Mouse (Mus musculus) frontal cortex, adult 2 months (tissue): ENCODE measurements at regions not wholly inside any gene's neighbourhood (a gene's known extent, or its start where the extent isn't known, plus 50 kb on each side); places are given as distances from the start of the nearest gene placed in this dataset.
"Not testable (repeated sequence)": the region's sequence is repeated elsewhere in the genome, so short reads cannot be mapped to it uniquely, and the experiment has no call there.

Source experiments
- DNase-seq, 2 experiments: peaks; one replicate each; pipeline ENCODE4 v3.0.0; 2022; ENCODE audit warnings: low spot score in 1 of 2; ENCODE audit errors: extremely low spot score in 1 of 2

DNA sequence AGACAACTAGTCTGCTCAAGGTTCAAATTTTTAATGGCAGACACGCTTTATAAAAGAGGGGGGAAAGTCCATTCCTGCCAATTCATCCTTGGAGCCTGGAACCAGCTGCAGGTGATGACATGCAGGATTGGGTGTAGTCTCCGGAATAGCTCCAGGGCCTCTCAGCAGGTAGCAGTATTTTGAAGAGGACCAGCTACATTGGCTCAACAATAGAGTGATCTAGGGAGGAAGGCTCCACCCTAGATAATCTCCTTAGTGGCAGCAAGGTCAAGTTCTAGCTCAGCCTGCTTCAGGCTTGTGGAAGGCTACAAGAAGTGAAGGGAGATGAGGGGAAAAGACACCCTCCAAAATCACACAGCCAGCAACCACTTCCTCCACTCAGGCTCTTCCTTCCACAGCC, 1405.1 kb downstream of the 4930444P10Rik start:
- not testable (repeated sequence) for DNase-seq

- DNase-seq = no peak
Observed at GRCm38 (mm10) chr1:14686172-14686571, 1407.0 kb downstream of the 4930444P10Rik start.

GRCm38 (mm10) chr1:14680443-14680842, 1412.7 kb downstream of the 4930444P10Rik start:
- DNase-seq = no peak

DNA sequence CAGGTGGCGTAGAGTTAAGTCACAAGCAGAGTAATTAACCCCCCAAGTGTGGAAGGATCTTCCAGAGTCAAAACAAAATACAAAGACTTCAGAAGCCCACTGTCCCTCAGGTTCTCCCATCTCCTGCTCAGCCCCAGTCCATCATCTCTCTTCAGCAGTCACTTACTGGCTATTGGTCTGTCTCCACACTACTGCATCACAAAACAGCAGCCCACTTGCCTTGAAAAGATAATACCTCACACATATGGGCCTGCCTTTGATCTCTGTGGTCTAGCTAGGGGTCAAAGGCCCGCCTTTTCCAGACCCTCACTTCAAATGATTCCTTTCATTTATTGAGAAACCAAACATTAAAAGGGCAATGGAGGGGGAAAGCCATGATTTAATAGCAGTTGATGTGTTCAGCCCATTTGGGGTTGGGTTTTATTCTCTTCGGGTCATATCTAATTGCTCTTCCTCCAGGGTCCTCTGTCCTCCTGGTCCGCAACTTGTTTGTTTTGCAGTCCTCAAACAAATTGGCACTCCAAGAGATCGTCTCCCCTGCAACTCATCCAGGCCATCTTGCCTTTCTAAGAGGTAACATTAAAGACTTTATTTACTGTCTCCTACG, 1420.6 kb downstream of the 4930444P10Rik start:
- no peak for DNase-seq

GRCm38 (mm10) chr1:14662706-14663312, 1430.3 kb downstream of the 4930444P10Rik start:
- DNase-seq = no peak

GRCm38 (mm10) chr1:14661854-14662253, 1431.3 kb downstream of the 4930444P10Rik start:
- DNase-seq = no peak

DNA sequence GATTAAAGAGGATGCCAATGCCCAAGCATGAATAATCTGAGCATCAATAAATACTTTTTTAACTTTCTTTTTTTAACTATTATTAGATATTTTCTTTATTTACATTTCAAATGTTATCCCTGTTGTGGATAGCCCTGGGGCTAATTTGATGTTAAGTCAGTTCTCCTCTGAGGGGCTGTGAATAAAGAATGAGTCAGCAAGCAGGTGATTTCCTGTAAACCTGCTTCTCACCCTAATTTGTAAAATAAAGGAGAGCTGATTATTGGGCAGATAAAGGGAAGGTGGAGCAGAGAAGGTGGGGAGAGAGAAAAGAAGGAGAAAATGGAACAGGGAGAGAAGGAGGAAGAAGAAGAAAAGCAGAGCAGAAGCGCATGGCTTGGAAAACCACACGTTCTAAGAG, 1442.8 kb downstream of the 4930444P10Rik start:
- DNase-seq = no peak

DNA sequence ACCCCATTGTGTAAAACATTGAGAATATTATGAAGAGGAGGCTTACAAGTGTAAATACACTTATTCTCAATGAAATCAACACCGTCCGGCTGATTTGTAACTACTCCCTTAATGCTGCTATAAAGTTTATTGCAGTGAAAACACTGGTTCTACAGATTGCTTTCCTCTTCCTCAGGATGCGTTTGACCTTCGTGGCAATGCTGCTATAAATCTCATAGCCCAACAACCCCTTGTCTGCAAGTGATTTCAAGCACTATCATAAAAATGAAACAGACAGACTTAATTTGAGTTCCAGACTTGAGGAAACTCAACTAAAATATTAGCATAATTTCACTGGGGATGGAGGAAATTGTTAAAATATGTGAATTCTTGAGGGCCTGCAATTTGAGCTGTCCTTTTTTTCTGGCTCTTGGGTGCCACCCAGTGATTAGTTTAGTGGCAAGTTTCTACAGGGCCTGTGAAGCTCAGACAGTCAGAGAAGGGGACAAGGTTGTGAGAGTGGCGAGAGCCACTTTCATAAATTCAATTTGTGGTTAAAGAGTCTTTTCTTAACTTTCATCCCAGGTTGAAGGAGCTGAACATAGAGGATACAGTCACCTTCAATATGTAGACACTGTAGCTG, 1457.4 kb downstream of the 4930444P10Rik start:
- DNase-seq = peak; percentile 11 to 68

DNA sequence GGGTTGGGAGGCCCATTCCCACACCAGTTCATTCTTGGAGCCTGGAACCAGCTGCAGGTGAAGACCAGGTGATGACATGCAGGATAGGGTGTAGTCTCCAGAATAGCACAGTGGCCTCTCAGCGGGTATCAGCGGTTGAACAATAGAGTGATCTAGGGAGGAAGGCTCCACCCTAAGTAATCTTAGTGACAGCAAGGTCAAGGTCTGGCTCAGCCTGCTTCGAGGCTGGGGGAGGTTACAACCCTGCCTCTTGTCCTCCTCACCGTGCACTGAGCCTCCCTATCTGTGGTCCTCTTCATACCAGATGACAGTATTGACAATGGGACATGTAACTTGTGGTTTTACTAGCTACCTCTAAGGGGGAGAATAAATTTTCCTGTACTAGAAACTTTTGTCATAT, 1461.1 kb downstream of the 4930444P10Rik start:
- no peak for DNase-seq

DNA sequence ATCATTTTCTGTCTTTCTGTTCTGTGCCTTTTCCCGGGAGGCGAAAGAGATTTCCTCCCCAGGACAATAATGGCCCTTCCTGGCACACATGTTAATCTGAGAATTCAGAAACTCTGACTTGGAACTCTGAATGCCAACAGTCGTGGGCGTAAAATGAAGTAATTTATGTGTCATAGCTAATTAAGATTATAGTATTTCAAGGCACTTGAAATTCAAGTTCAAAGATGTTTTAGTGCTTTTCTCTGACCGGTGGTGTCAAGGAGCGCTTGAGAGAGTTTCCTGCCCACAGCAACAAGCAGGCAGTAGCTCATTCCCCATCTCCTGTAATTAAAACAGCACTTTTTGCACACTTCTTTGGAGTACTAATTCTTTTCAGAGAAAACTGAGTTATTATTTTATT, 1465.9 kb downstream of the 4930444P10Rik start:
- DNase-seq = no peak

DNA sequence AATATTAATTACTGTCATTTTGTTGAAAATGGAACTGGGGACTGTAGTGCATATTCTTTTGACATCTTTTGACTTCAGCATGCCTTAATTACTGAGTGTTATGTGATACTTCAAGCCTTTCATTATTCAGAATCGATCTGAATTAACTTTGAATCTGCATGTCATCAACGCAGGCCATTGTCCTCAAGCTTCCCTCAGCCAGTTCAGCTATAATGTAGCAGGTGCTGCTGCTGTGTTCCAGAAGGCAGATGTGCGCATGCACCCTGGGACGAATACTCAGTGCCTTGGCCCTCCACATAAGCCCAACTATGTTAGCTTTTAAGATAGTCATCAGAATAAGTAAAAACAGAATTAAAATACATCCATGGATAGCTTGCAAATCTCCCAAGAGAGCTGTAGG, 1466.4 kb downstream of the 4930444P10Rik start:
- no peak for DNase-seq

DNA sequence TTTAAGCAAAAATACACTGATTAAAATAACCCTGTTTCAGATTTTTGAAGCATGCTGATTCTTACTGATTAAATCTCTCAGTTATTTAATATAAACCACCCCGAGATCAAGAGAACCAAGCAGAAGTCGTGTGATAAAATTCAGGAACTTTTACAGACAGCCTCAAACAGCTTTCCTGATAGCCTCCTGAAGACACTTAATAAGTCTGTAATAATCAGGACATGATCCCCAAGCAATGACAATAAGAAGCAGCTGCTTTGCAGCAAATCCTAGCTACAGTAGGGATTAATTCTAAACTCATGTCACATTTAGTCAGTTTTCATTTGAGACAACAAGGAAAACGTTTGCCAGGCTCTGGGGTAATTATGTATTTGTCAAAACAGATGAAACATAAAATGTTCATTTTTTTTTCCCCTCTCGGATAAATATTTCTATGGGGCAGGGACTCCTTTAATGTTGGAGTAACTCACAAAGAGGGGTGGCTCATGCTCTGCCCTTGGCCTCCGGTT, 1472.1 kb downstream of the 4930444P10Rik start:
- no peak for DNase-seq

GRCm38 (mm10) chr1:14613232-14613894, 1479.8 kb downstream of the 4930444P10Rik start:
- no peak for DNase-seq

GRCm38 (mm10) chr1:14609054-14609453, 1484.1 kb downstream of the 4930444P10Rik start:
- no peak for DNase-seq

- no peak for DNase-seq
Observed at GRCm38 (mm10) chr1:14595961-14596360, 1497.2 kb downstream of the 4930444P10Rik start.

DNA sequence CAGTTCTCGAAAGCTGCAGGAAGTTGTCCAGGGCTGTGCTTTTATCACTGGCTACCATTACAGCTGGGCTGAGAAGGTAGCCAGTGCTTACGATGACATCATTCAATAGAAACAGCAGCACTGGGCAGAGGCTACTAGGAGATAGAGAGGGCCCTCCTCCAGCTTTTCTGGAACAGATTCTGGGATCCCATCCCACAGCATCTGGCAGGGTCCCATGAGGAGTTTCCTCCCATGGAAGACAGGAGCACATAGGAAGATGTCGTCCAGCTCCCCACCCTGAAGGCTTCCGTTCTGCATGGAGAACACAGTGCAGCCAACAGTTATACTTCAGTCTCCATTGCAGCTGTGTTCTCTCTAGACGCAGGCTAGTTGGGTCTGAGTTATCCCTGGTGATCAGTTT, 1503.2 kb downstream of the 4930444P10Rik start:
- DNase-seq = no peak

DNA sequence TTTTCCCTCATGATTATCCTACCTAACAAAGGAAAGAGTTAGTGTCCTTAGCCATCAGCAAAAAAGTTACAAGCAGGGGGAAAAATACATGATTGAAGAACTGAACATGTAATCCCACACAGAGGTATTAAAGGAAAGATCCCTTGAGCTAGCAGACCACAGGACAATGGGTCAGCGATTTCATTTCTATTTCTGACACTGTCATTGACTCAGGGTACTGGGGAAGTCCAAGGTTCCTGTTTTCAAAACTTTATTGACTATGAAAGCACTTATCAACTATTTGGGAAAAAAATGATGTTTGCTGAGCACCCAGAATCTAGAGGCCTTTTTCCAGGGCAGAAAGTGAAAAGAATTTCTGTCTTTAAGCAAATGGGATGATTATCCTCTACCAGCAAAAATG, 1513.7 kb downstream of the 4930444P10Rik start:
- DNase-seq = no peak

DNA sequence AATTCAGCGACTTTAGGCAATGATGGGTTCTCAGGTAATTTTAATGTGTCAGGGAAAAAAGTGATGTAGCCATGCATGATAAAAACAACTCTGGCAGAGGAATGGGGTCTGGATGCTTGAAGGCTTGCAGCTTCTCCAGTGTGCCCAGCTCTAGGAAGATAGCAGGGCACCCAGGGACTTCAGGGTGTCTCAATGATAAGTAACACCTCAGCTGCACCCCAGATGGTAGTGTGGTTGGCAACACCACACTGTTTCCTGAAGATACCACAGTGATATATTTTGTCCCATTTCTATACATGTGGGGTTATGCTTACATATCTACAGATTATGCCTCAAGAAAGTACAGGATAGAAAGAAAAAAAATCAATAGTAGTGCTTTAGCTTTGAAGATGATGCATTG, 1516.9 kb downstream of the 4930444P10Rik start:
- no peak for DNase-seq

DNA sequence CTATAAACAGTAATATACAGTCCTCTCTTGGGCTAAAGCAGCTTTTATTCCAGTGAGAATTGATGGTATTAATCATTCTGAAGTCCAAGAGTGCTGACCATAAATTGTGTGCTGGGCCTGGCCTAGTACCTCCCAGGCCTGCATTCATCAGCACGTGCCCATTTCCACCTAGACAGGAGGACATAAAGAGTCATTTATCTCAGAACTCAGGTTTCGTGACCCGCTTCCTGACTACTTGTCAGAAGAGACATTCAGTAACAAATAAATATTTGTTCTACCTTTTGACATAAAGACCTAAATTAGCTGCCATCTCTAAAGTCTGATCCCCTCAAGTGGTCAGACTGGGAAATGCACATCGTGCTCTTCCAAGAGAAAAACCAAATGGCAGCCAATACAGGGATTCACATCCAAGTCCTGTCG, 1522.6 kb downstream of the 4930444P10Rik start:
- peak in 1 of 2 experiments; percentile 6 for DNase-seq

- no peak for DNase-seq
Observed at GRCm38 (mm10) chr1:14570113-14570512, 1523.0 kb downstream of the 4930444P10Rik start.

DNA sequence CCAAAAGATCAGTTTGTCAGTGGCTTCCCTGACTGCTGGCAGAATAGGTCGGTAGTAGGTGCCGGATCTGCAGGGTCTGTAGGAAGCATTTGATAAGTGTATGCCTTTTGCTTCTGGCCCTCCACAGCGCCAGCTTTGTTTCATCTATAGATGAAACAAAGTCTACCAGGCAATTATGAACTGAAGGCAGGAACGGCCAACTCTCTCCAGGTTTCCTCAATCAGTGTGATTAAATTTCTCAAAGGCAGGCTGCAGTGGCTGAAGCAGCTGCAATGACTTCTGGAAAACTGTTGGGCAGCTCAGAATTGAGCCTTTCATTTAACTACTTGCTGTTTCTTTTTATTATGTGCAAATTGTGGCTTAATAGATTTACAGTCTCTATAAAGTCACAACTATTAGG, 1526.1 kb downstream of the 4930444P10Rik start:
- DNase-seq = no peak
